Mouse (Mus musculus) G1E (cell line): Measurements from ENCODE around the gene Plekho1. TPM values are rescaled to one million over a fixed set of nuclear protein-coding genes. Genes with fewer than 3 reads are reported as not detected.
"Not testable (repeated sequence)": the region's sequence is repeated elsewhere in the genome, so short reads cannot be mapped to it uniquely, and the experiment has no call there.

Source experiments
- ATAC-seq: 2 replicates; pipeline ENCODE4 v1.8.0; 2016; ENCODE audit warnings: mild to moderate bottlenecking; ENCODE audit not compliant: insufficient number of reproducible peaks, poor library complexity, low FRiP score, severe bottlenecking; ENCODE audit errors: extremely low read depth
- DNase-seq: peaks from one replicate; pipeline ENCODE4 v3.0.0; 2012; ENCODE audit warnings: low spot score
- H3K27me3 ChIP-seq: 2 replicates; pipeline ENCODE4 v1.6.1; 2012; ENCODE audit warnings: mild to moderate bottlenecking, low read length, inconsistent platforms; ENCODE audit not compliant: insufficient read depth
- H3K36me3 ChIP-seq: replicated peaks from 2 replicates; pipeline ENCODE3; 2012; ENCODE audit warnings: mild to moderate bottlenecking, inconsistent platforms
- H3K4me1 ChIP-seq: 2 replicates; pipeline ENCODE4 v1.6.1; 2012; ENCODE audit warnings: low read depth, low read length, inconsistent platforms, mixed read lengths; ENCODE audit not compliant: insufficient read depth
- H3K4me3 ChIP-seq: 2 replicates; pipeline ENCODE4 v1.5.1; 2012; ENCODE audit warnings: low read depth, mild to moderate bottlenecking, inconsistent platforms, low read length, moderate library complexity, mixed read lengths
- H3K9me3 ChIP-seq: replicated peaks from 2 replicates; pipeline ENCODE4 v1.6.1; 2012; ENCODE audit warnings: inconsistent platforms
- CTCF ChIP-seq: IDR thresholded peaks from 2 replicates; pipeline ENCODE4 v1.5.1; 2012; ENCODE audit warnings: low read depth, low read length, inconsistent platforms, mixed read lengths
- GATA1 ChIP-seq: IDR thresholded peaks from 2 replicates; pipeline ENCODE4 v1.6.1; 2012; ENCODE audit warnings: borderline replicate concordance, low read length, inconsistent platforms, mixed read lengths
- GATA2 ChIP-seq: IDR thresholded peaks from 2 replicates; pipeline ENCODE4 v1.6.1; 2012; ENCODE audit warnings: low read depth, low read length, inconsistent platforms, borderline replicate concordance
- POLR2AphosphoS5 ChIP-seq: IDR thresholded peaks from 2 replicates; pipeline ENCODE4 v1.6.1; 2012; ENCODE audit warnings: low read depth, low read length, inconsistent platforms; ENCODE audit not compliant: insufficient replicate concordance
- TAL1 ChIP-seq: conservative IDR thresholded peaks from 2 replicates; pipeline ENCODE4 v1.6.1; 2012; ENCODE audit warnings: low read depth, low read length, inconsistent platforms, mixed read lengths
- polyA plus RNA-seq: library from polyadenylated mRNA; stranded (reverse); fragments of >175 nt; gene quantifications from 2 replicates; pipeline ENCODE4 v1.2.3, GENCODE M21; 2012
- total RNA-seq, 2 experiments: library from RNA; stranded (forward) in 1 of 2; stranded (reverse) in 1 of 2; fragments of 200-1000 nt in 1 of 2; fragments of >200 nt in 1 of 2; fragmentation: Nextera tagmentation in 1 of 2; gene quantifications; 2 replicates each; pipeline ENCODE4 v1.2.3; 2014 to 2017

The Plekho1 gene
- total and polyA plus RNA-seq, 3 experiments, result 5.7 to 10.9 (median 9.7) TPM

DNA sequence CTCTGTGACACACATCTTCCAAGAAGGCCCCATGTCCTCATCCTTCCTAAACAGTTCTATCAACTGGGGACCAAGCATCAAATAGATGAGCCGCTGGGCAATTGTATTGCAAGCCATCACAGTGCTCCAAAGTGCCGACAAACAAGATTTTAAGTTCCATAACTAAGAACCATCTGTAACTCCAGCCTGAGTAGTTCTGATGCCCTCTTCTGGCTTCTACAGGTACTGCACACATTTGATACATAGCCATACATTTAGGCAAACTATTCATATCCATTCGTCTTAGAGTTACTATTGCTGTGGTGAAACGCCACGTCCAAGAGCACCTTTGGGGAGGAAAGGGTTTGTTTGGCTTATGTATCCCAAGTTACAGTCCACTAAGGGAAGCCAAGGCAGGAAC lies 36.7 kb downstream of the Plekho1 start:
- no peak for DNase-seq
- Histone ChIP-seq H3K36me3 (no peaks in the 10 kb centered on the region), H3K4me3 (no peak overlapping the region), H3K9me3 (peaks cover 8% of the 10 kb centered on the region), H3K27me3 (peaks cover 13% of the 10 kb centered on the region), H3K4me1 (peaks cover 42% of the 10 kb centered on the region)
- no peak for ATAC-seq
- TF ChIP-seq TAL1 (no peak), CTCF (peak; percentile 31; the same call in 1 of the 2 replicates), GATA2 (no peak)

- H3K27me3 ChIP-seq, result peaks cover 11% of the 10 kb centered on the region
- ATAC-seq, result no peak
- peaks cover 48% of the 10 kb centered on the region for H3K4me1 ChIP-seq
- DNase-seq, result no peak
- peaks cover 8% of the 10 kb centered on the region for H3K9me3 ChIP-seq
- no peak overlapping the region; the same call in 1 of the 2 replicates for H3K4me3 ChIP-seq
- no peaks in the 10 kb centered on the region for H3K36me3 ChIP-seq
- TF ChIP-seq POLR2AphosphoS5 (no peak), TAL1 (no peak)
Observed at GRCm38 (mm10) chr3:95957359-95958148, 38.2 kb downstream of the Plekho1 start.

DNA sequence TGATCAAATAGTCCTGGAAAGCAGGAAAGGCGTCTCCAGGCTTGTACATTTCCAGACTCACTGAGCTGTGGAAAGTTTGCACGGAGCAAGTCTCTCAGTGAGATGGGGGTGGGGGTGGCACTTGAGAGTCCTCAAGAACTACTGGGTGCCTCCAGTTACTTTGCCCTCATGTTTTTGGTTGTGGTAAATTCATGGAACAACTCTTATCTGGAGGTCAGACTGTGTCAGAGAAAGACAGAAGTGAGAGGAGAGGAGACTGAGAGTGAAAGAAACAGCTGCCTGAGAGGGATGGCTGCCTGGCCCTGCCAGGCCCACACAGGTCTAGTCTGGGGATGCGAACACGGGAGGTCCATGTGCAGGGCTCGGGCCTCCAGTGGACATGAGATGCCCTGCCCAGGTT lies 40.5 kb downstream of the Plekho1 start:
- ATAC-seq (no peak), DNase-seq (no peak)
- peaks cover 7% of the 10 kb centered on the region for H3K36me3 ChIP-seq
- H3K4me1 ChIP-seq, result peaks cover 54% of the 10 kb centered on the region
- TF ChIP-seq CTCF, result no peak
- TF ChIP-seq GATA1, result no peak
- no peak for TF ChIP-seq GATA2
- no peak for TF ChIP-seq POLR2AphosphoS5
- TF ChIP-seq TAL1, result no peak
- no peaks in the 10 kb centered on the region for H3K27me3 ChIP-seq
- peaks cover 8% of the 10 kb centered on the region for H3K9me3 ChIP-seq
- no peak overlapping the region; the same call in 1 of the 2 replicates for H3K4me3 ChIP-seq

- not testable (repeated sequence) for DNase-seq, H3K9me3 ChIP-seq, H3K36me3 ChIP-seq, H3K4me3 ChIP-seq, H3K27me3 ChIP-seq, ATAC-seq
- H3K4me1 ChIP-seq, result peaks cover 52% of the 10 kb centered on the region
Observed at GRCm38 (mm10) chr3:95954648-95955173, 41.1 kb downstream of the Plekho1 start.

DNA sequence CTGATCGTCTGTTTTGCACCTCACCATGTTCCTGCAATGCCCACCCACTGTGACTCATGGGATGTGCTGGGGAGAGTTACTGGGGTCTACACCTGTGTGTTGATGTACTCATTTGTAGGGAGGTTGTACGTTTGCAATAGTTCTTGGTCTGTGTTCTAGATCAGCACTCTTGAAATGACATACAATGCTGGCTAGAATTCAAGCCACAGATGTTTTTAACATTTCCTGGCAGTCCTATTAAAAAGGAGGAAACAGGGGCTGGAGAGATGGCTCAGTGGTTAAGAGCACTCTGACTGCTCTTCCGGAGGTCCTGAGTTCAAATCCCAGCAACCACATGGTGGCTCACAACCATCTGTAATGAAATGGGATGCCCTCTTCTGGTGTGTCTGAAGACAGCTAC lies 42.3 kb downstream of the Plekho1 start:
- H3K4me3 ChIP-seq, result no peak overlapping the region
- H3K4me1 ChIP-seq, result peaks cover 48% of the 10 kb centered on the region
- ATAC-seq (no peak), DNase-seq (no peak)
- H3K9me3 ChIP-seq, result 0 out of 2 replicates have a peak, but pooled peaks cover 4% of the 10 kb centered on the region
- H3K27me3 ChIP-seq, result no peaks in the 10 kb centered on the region
- H3K36me3 ChIP-seq, result peaks cover 13% of the 10 kb centered on the region
- no peak for TF ChIP-seq GATA2
- TF ChIP-seq GATA1, result no peak
- TF ChIP-seq TAL1, result no peak
- no peak for TF ChIP-seq POLR2AphosphoS5
- TF ChIP-seq CTCF, result no peak

- no peak for DNase-seq
- TF ChIP-seq GATA1 (no peak), POLR2AphosphoS5 (no peak), GATA2 (no peak), TAL1 (no peak), CTCF (no peak)
- Histone ChIP-seq H3K9me3 (0 out of 2 replicates have a peak, but pooled peaks cover 4% of the 10 kb centered on the region), H3K4me3 (no peak overlapping the region), H3K27me3 (no peaks in the 10 kb centered on the region), H3K4me1 (peaks cover 44% of the 10 kb centered on the region), H3K36me3 (peaks cover 18% of the 10 kb centered on the region)
- ATAC-seq, result no peak
Observed at GRCm38 (mm10) chr3:95953023-95953422, 42.8 kb downstream of the Plekho1 start.

DNA sequence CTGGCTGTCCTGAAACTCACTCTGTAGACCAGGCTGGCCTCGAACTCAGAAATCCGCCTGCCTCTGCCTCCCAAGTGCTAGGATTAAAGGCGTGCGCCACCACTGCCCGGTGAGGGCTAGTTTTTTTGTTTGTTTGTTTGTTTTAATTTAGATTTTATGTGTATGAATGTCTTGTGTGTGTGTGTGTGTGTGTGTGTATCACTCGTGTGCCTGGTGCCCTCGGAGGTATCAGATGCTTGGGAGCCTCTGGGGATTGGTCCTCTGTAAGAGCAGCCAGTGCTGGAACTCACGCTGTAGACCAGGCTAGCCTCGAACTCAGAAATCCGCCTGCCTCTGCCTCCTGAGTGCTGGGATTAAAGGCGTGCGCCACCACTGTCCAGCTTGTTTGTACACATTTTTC lies 44.2 kb downstream of the Plekho1 start:
- not testable (repeated sequence) for H3K9me3 ChIP-seq, H3K27me3 ChIP-seq, ATAC-seq, DNase-seq
- Histone ChIP-seq H3K36me3 (peaks cover 29% of the 10 kb centered on the region), H3K4me3 (peak overlapping the region; percentile 71), H3K4me1 (peaks cover 32% of the 10 kb centered on the region)
